Mouse (Mus musculus): Measurements from ENCODE around the gene Gm28308.

Gene Gm28308

GRCm38 (mm10) chr6:52231885-52232567 is 18.9 kb upstream of the Gm28308 start:
- DNase-seq = no peak

- DNase-seq = no peak
Observed at GRCm38 (mm10) chr6:52230516-52231165, 17.5 kb upstream of the Gm28308 start, which contains the start of gene Hoxa9. TSS of gene Hoxa9 (minus strand) at chr6:52231089.

- DNase-seq = no peak
Observed at GRCm38 (mm10) chr6:52229558-52230416, 16.6 kb upstream of the Gm28308 start.

GRCm38 (mm10) chr6:52228475-52229465 is 15.6 kb upstream of the Gm28308 start:
- no peak for DNase-seq

- no peak for DNase-seq
Observed at GRCm38 (mm10) chr6:52227470-52228222, 14.5 kb upstream of the Gm28308 start.

GRCm38 (mm10) chr6:52226569-52227257 is 13.6 kb upstream of the Gm28308 start:
- DNase-seq = no peak

- DNase-seq = peak; percentile 47
Observed at GRCm38 (mm10) chr6:52225612-52226568, 12.8 kb upstream of the Gm28308 start.

GRCm38 (mm10) chr6:52224895-52225611 is 11.9 kb upstream of the Gm28308 start:
- no peak for DNase-seq

- DNase-seq = no peak
Observed at GRCm38 (mm10) chr6:52223939-52224760, 11.0 kb upstream of the Gm28308 start.

GRCm38 (mm10) chr6:52222729-52223128 is 9.6 kb upstream of the Gm28308 start:
- DNase-seq = peak; percentile 2

- peak; percentile 1 for DNase-seq
Observed at GRCm38 (mm10) chr6:52221993-52222685, 9.0 kb upstream of the Gm28308 start.

- peak; percentile 73 for DNase-seq
Observed at GRCm38 (mm10) chr6:52221337-52221992, 8.3 kb upstream of the Gm28308 start, which contains the start of gene Hoxa7. TSS of gene Hoxa7 (minus strand) at chr6:52221854.

GRCm38 (mm10) chr6:52220865-52221310 is 7.7 kb upstream of the Gm28308 start:
- peak; percentile 0 for DNase-seq

GRCm38 (mm10) chr6:52220003-52220864 is 7.1 kb upstream of the Gm28308 start:
- DNase-seq = peak; percentile 10

GRCm38 (mm10) chr6:52219234-52219942 is 6.2 kb upstream of the Gm28308 start:
- peak; percentile 3 for DNase-seq

Measured in liver (tissue).